Comparison of ENCODE assay signal across 8 mouse cellular contexts in the genomic region with DNA sequence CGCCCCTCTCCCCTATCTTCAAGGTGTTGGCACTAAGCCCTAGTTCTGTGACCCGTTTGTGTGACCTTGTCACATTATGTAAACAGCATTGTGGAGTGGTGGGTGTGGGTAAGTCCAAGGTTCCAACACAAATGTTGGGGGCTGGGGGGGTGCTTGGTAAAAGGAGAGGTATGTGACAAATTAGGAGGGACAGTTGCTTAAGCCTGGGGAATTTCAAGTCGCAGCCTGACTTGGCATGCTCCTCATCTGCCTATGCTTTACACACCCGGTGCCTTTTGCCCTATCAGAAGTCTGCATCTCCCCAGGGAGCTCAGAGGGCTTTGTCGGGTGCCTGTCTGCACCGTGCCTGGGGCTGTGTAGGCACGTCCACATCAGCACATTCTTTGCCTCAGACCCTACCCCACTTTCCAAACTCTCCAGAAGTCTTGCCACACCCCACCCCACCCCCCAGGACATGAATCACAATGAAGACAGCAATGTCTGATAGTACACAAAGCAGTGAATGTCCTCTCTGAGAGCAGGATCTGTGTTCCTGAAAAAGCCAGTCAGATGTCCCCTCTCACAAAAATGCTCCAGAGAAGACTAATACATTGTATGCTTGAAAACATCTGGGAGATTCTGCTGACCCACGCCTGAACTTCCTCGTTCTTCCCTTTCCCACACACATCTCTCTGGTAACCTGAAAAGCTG.
DNase-seq lines count a peak whose midpoint lies in the region; ATAC-seq and TF ChIP-seq lines count a peak whose summit lies in the region.

No protein-coding gene starts in this region.

- TF ChIP-seq CTCF in forebrain, postnatal 0 days (IDR thresholded peaks at IDR 0.05; ENCODE audit: low read depth): no peak
- TF ChIP-seq CTCF in intestine, postnatal 0 days (IDR thresholded peaks at IDR 0.05; ENCODE audit: low read depth): no peak
- no peak for TF ChIP-seq CTCF in lung, postnatal 0 days (IDR thresholded peaks at IDR 0.05)

- 20% methylated on average over 9 of the region's 9 CpGs for WGBS in forebrain, embryonic 15.5 days
- WGBS in forebrain, postnatal 0 days: 18% methylated on average over 9 of the region's 9 CpGs
- WGBS in intestine, postnatal 0 days: 3% methylated on average over 9 of the region's 9 CpGs
- WGBS in lung, postnatal 0 days: 3% methylated on average over 9 of the region's 9 CpGs

- peak; percentile 4; the same call in 1 of the 2 replicates for TF ChIP-seq EP300 in lung, postnatal 0 days (IDR thresholded peaks at IDR 0.05)

- no peaks in the 10 kb centered on the region for H3K27me3 ChIP-seq in forebrain, embryonic 15.5 days
- H3K27me3 ChIP-seq in forebrain, postnatal 0 days (ENCODE audit: insufficient read depth, low read length): no peaks in the 10 kb centered on the region
- no peaks in the 10 kb centered on the region for H3K27me3 ChIP-seq in intestine, postnatal 0 days (replicated peaks; ENCODE audit: control insufficient read depth, insufficient read depth, low read length)
- H3K27me3 ChIP-seq in lung, postnatal 0 days (replicated peaks; ENCODE audit: insufficient read depth, low read length): no peaks in the 10 kb centered on the region

- peak; percentile 48 for ATAC-seq in forebrain, embryonic 15.5 days (replicated peaks)
- no peak for ATAC-seq in forebrain, postnatal 0 days
- no peak for ATAC-seq in intestine, postnatal 0 days
- ATAC-seq in lung, postnatal 0 days: peak; percentile 89

- no peaks in the 10 kb centered on the region for H3K36me3 ChIP-seq in forebrain, embryonic 15.5 days
- H3K36me3 ChIP-seq in forebrain, postnatal 0 days (ENCODE audit: insufficient read depth): no peaks in the 10 kb centered on the region
- no peaks in the 10 kb centered on the region for H3K36me3 ChIP-seq in ES-E14 (ENCODE audit: control insufficient read depth, insufficient read depth, low read length, poor library complexity, severe bottlenecking)
- no peaks in the 10 kb centered on the region for H3K36me3 ChIP-seq in intestine, postnatal 0 days (ENCODE audit: control insufficient read depth, insufficient read depth)
- no peaks in the 10 kb centered on the region for H3K36me3 ChIP-seq in lung, postnatal 0 days (ENCODE audit: insufficient read depth, low read length)

- peaks cover 11% of the 10 kb centered on the region for H3K4me1 ChIP-seq in forebrain, embryonic 15.5 days
- no peaks in the 10 kb centered on the region for H3K4me1 ChIP-seq in forebrain, postnatal 0 days (ENCODE audit: insufficient read depth)
- H3K4me1 ChIP-seq in ES-E14 (ENCODE audit: control insufficient read depth in 2 of 2, insufficient read depth in 2 of 2, low read length in 2 of 2, poor library complexity in 1 of 2): peaks cover 7 to 15% of the 10 kb centered on the region in 2 experiments
- H3K4me1 ChIP-seq in intestine, postnatal 0 days (replicated peaks; ENCODE audit: control insufficient read depth, insufficient read depth, low read length): no peaks in the 10 kb centered on the region; the same call in 1 of the 2 replicates
- H3K4me1 ChIP-seq in lung, postnatal 0 days (ENCODE audit: insufficient read depth, low read depth, low read length): peaks cover 10% of the 10 kb centered on the region; the same call in 1 of the 2 replicates

- H3K4me3 ChIP-seq in forebrain, embryonic 15.5 days: no peak overlapping the region
- H3K4me3 ChIP-seq in forebrain, postnatal 0 days (ENCODE audit: low read depth, low read length): no peak overlapping the region
- no peak overlapping the region for H3K4me3 ChIP-seq in ES-E14 (ENCODE audit: insufficient read depth in 1 of 2, low read depth in 1 of 2, low read length in 2 of 2, poor library complexity in 1 of 2, severe bottlenecking in 1 of 2)
- H3K4me3 ChIP-seq in intestine, postnatal 0 days (ENCODE audit: low read depth, low read length): no peak overlapping the region
- no peak overlapping the region for H3K4me3 ChIP-seq in lung, postnatal 0 days (ENCODE audit: low read depth, low read length)

- H3K4me2 ChIP-seq in forebrain, embryonic 15.5 days (replicated peaks): no peak overlapping the region
- no peak overlapping the region for H3K4me2 ChIP-seq in forebrain, postnatal 0 days (ENCODE audit: low read depth)
- peak overlapping the region; percentile 30; the same call in 1 of the 2 replicates for H3K4me2 ChIP-seq in intestine, postnatal 0 days (replicated peaks; ENCODE audit: low read depth)
- peak overlapping the region; percentile 34 for H3K4me2 ChIP-seq in lung, postnatal 0 days (replicated peaks; ENCODE audit: low read depth, low read length)

- DNase-seq in forebrain, postnatal 0 days: no peak
- peak; percentile 86 for DNase-seq in ES-E14 (ENCODE audit: low read depth, low spot score)
- DNase-seq in lung, postnatal 0 days (ENCODE audit: low spot score): peak; percentile 73
- no peak for DNase-seq in ovary, postnatal 10 days (ENCODE audit: low spot score)
- no peak for DNase-seq in cerebellum, adult 11 months
- DNase-seq in gastrocnemius, postnatal 14 days: no peak

- in situ Hi-C loops in ES-E14 (cut with MboI; ENCODE audit: low sequenced_read_pairs in 2 of 2, unreplicated experiment in 2 of 2): no loop called here

- H3K9ac ChIP-seq in forebrain, embryonic 15.5 days (replicated peaks): no peak overlapping the region
- H3K9ac ChIP-seq in forebrain, postnatal 0 days: no peak overlapping the region
- peak overlapping the region; percentile 3; the same call in 1 of the 2 replicates for H3K9ac ChIP-seq in ES-E14 (ENCODE audit: insufficient read depth, low read depth, low read length, poor library complexity, severe bottlenecking)
- 0 out of 2 replicates have a peak overlapping the region, but pooled peaks have one; percentile 2 for H3K9ac ChIP-seq in intestine, postnatal 0 days (ENCODE audit: low read depth, low read length)
- H3K9ac ChIP-seq in lung, postnatal 0 days (replicated peaks; ENCODE audit: low read depth): no peak overlapping the region

- no peak overlapping the region for H3K27ac ChIP-seq in forebrain, embryonic 15.5 days (replicated peaks)
- H3K27ac ChIP-seq in forebrain, postnatal 0 days (ENCODE audit: low read depth, low read length): no peak overlapping the region
- H3K27ac ChIP-seq in ES-E14 (ENCODE audit: insufficient read depth, low read depth, low read length, poor library complexity, severe bottlenecking): peak overlapping the region; percentile 95
- no peak overlapping the region for H3K27ac ChIP-seq in intestine, postnatal 0 days (ENCODE audit: low read depth, low read length)
- no peak overlapping the region for H3K27ac ChIP-seq in lung, postnatal 0 days (ENCODE audit: low read length)

- intact Hi-C loops in gastrocnemius, postnatal 14 days (cut with DNase I; ENCODE audit: low total_unique reads): no loop called here

- H3K9me3 ChIP-seq in forebrain, embryonic 15.5 days: no peaks in the 10 kb centered on the region
- H3K9me3 ChIP-seq in forebrain, postnatal 0 days (ENCODE audit: low read length): no peaks in the 10 kb centered on the region
- peaks cover 2% of the 10 kb centered on the region for H3K9me3 ChIP-seq in ES-E14 (ENCODE audit: control insufficient read depth, insufficient read depth, low read depth, low read length)
- H3K9me3 ChIP-seq in intestine, postnatal 0 days (ENCODE audit: control insufficient read depth): no peaks in the 10 kb centered on the region
- H3K9me3 ChIP-seq in lung, postnatal 0 days (ENCODE audit: low read length): no peaks in the 10 kb centered on the region

TF ChIP-seq in ES-E14, 5 proteins besides CTCF, POLR2A, EP300 and RAD21:
- TF ChIP-seq CHD2 (IDR thresholded peaks at IDR 0.05; ENCODE audit: low read depth, low read length) (0 out of 2 replicates have a peak, but pooled peaks have one; percentile 55), ZC3H11A (IDR thresholded peaks at IDR 0.05; ENCODE audit: borderline replicate concordance, low read depth, low read length) (no peak), MAFK (IDR thresholded peaks at IDR 0.05; ENCODE audit: insufficient read depth, low read depth, low read length) (peak; percentile 78), HCFC1 (IDR thresholded peaks at IDR 0.05; ENCODE audit: borderline replicate concordance, insufficient read depth, low read length) (no peak), ZNF384 (IDR thresholded peaks at IDR 0.05; ENCODE audit: low read depth, low read length) (no peak)

Comparison
In these comparisons a context has a peak if more than half of its experiments do, and no peak if none do; other contexts are left out.
1. ATAC-seq: peak in forebrain, embryonic 15.5 days (single experiment) and lung, postnatal 0 days (single experiment); none in forebrain, postnatal 0 days (single experiment) and intestine, postnatal 0 days (single experiment).
2. H3K4me2 ChIP-seq: peak in intestine, postnatal 0 days (single experiment) and lung, postnatal 0 days (single experiment); none in forebrain, embryonic 15.5 days (single experiment) and forebrain, postnatal 0 days (single experiment).
3. H3K9ac ChIP-seq: peak in ES-E14 (single experiment) and intestine, postnatal 0 days (single experiment); none in forebrain, embryonic 15.5 days (single experiment), forebrain, postnatal 0 days (single experiment) and lung, postnatal 0 days (single experiment).
4. DNase-seq: peak in ES-E14 (single experiment) and lung, postnatal 0 days (single experiment); none in forebrain, postnatal 0 days (single experiment), ovary, postnatal 10 days (single experiment), cerebellum, adult 11 months (single experiment) and gastrocnemius, postnatal 14 days (single experiment).